Mouse (Mus musculus): ENCODE data around the gene Zfp982. TPM values are rescaled to one million over a fixed set of nuclear protein-coding genes. Genes with fewer than 3 reads are reported as not detected.
"Not testable (repeated sequence)": the region's sequence is repeated elsewhere in the genome, so short reads cannot be mapped to it uniquely, and the experiment has no call there.

The Zfp982 gene
- polyA plus RNA-seq, 1 experiment from 2014 or later: 1.7 TPM

DNA sequence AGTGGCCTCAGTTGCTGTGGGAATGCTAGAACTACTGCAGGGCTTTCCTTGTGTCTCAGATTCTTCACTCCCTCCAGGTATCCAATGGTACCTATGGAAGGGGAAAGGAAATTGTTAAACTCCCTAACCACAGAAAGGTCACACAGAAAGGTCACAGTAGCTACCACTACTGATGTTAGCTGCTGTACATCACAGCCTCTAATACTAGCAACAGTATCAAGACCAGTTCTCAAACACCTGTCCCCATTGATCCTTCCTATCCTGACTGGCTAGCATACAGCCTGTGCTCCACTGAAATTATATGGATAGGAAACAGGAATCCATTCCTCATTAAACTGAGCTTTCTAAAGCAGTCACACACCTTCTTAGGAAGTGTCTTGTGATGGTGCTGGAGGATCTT lies 27.9 kb downstream of the Zfp982 start:
- Histone ChIP-seq H3K4me3 (replicated peaks) (no peak overlapping the region), H3K27ac (replicated peaks) (no peak overlapping the region), H3K9ac (no peak overlapping the region), H3K36me3 (replicated peaks) (no peaks in the 10 kb centered on the region), H3K4me2 (no peak overlapping the region), H3K4me1 (replicated peaks) (no peaks in the 10 kb centered on the region), H3K9me3 (replicated peaks) (peaks cover 33% of the 10 kb centered on the region), H3K27me3 (no peaks in the 10 kb centered on the region)
- no peak for ATAC-seq (ENCODE audit: insufficient read depth)

DNA sequence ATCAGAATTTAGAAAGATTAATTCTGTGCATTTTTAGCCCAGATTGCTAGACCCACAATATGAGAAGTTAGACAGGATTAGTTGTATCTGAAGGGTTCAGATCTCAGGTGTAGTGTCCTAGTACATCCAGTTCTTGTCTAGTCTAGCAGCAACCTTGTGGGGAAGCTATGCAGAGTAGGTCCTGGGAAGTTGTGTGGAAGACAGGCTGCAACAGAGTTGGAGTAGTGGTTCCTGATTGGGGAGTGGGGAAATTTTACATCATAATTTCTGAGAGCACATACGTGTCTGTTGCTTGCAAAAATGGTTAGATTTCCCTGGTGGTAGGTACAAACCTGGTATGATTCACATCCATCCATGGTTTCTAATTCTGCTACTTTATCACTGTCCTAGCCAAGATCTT lies 32.9 kb downstream of the Zfp982 start:
- no peaks in the 10 kb centered on the region for H3K4me1 ChIP-seq (replicated peaks)
- WGBS (ENCODE audit: insufficient replicate concordance): 52% methylated on average over 1 of the region's 1 CpGs
- H3K9ac ChIP-seq: no peak overlapping the region
- no peak overlapping the region for H3K4me2 ChIP-seq
- H3K27ac ChIP-seq (replicated peaks): no peak overlapping the region
- H3K36me3 ChIP-seq (replicated peaks): no peaks in the 10 kb centered on the region
- no peaks in the 10 kb centered on the region for H3K27me3 ChIP-seq
- no peak for ATAC-seq (ENCODE audit: insufficient read depth)
- no peak overlapping the region for H3K4me3 ChIP-seq (replicated peaks)
- H3K9me3 ChIP-seq (replicated peaks): peaks cover 28% of the 10 kb centered on the region

DNA sequence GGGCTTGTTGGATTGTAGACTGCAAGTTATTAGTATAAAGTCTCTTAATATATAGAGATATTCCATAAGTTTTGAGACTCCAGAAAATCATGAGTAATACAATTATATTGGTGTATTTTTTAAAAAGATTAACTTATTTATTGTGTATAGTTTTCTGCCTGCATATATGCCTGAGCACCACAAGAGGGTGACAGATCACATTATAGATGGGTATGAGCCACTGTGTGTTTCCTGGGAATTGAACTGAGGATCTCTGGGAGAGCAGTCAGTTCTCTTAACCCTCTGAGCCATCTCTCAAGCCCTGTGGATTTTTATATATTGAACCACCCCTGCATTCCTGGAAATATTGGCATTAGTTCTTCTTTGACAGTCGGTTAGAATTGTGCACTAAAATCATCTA lies 38.1 kb downstream of the Zfp982 start:
- Histone ChIP-seq H3K27me3 (no peaks in the 10 kb centered on the region), H3K4me1 (replicated peaks) (no peaks in the 10 kb centered on the region), H3K4me2 (no peak overlapping the region), H3K27ac (replicated peaks) (no peak overlapping the region), H3K36me3 (replicated peaks) (no peaks in the 10 kb centered on the region), H3K9me3 (replicated peaks) (peaks cover 9% of the 10 kb centered on the region), H3K9ac (no peak overlapping the region), H3K4me3 (replicated peaks) (no peak overlapping the region)
- 61% methylated on average over 1 of the region's 1 CpGs for WGBS (ENCODE audit: insufficient replicate concordance)
- ATAC-seq (ENCODE audit: insufficient read depth): no peak

DNA sequence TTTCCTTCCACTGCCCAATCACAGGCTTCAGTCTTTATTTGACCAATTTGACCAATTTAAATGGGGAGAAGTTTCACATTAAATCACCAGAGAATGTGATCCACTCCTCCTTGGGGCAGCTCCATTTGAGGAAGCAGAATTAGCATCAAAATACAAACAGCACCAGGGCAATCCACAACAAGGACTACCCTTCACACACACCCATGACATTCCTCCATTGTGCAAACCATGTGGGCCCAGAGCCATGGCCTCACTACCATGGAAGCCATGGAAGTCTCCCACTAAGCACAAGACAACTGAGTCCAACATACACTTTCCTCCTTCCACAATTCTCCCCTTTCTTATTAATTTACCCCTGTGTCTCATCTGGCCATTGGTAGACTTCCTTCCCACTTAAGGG lies 43.7 kb downstream of the Zfp982 start:
- peaks cover 16% of the 10 kb centered on the region for H3K9me3 ChIP-seq (replicated peaks)
- not testable (repeated sequence) for H3K36me3 ChIP-seq (replicated peaks); H3K4me1 ChIP-seq (replicated peaks); H3K27ac ChIP-seq (replicated peaks); H3K27me3 ChIP-seq; H3K4me2 ChIP-seq; H3K4me3 ChIP-seq (replicated peaks); H3K9ac ChIP-seq; ATAC-seq (ENCODE audit: insufficient read depth)

DNA sequence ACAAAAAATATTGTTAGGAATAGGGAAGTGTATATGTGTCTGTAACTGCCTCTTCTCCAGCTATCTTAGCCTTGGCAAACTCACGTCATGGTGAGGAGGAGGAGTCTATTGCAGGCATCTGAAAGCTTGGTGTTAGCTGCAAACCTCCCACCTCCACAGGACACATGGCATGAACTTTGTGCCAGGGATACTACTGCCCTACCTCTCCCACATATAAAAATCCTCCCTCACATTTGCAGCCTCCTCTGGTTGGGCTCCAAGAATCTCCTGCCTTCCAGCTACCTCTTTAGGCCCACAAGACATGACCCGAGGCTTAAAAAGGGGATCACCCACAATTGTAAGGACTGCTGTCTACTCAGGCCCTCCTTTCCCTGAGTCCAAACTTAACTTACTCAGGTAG lies 45.5 kb downstream of the Zfp982 start:
- no peak overlapping the region for H3K4me3 ChIP-seq (replicated peaks)
- no peak overlapping the region for H3K4me2 ChIP-seq
- no peaks in the 10 kb centered on the region for H3K36me3 ChIP-seq (replicated peaks)
- no peak for ATAC-seq (ENCODE audit: insufficient read depth)
- no peak overlapping the region for H3K9ac ChIP-seq
- H3K4me1 ChIP-seq (replicated peaks): no peaks in the 10 kb centered on the region
- 50% methylated on average over 2 of the region's 2 CpGs for WGBS (ENCODE audit: insufficient replicate concordance)
- H3K27me3 ChIP-seq: no peaks in the 10 kb centered on the region
- H3K27ac ChIP-seq (replicated peaks): no peak overlapping the region
- H3K9me3 ChIP-seq (replicated peaks): peaks cover 18% of the 10 kb centered on the region

DNA sequence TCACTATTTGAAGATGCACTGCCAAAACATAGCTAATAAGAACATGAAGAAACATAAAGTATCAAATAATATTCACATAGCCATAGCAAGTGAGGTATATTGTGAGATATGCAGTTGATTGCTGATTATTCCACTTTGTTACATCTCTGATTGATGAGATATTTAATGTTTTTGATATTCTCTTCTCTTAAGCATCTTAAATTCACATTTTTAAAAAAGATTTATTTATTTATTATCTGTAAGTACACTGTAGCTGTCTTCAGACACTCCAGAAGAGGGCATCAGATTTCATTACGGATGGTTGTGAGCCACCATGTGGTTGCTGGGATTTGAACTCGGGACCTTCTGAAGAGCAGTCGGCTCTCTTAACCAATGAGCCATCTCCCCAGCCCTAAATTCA lies 47.7 kb downstream of the Zfp982 start, which contains the start of gene Gm16503:
Gene Gm16503, plus strand, starts transcription at position 301 of the 400 bp plus-strand sequence.
- not testable (repeated sequence) for H3K27me3 ChIP-seq

DNA sequence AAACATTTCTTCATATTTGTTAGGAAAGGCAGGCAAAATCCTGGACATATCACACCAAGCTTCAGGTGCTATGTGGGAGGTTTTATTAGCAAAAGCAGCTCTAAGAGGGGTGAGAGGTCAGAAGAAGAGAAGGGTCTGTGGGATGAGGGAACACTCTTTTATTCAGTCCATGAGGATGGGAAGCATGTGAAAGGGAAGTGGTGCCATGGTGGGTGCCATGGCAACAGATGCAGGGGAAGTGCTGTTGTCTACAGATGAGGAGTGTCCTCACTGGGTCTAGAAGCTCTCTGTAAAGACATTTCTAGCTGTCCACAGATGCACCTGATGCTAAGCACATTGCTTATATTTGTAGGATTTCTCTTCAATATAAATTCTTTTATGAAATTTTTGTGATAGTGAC lies 48.9 kb downstream of the Zfp982 start:
- no peak for ATAC-seq (ENCODE audit: insufficient read depth)
- no peaks in the 10 kb centered on the region for H3K27me3 ChIP-seq
- H3K4me2 ChIP-seq: no peak overlapping the region
- H3K9ac ChIP-seq: no peak overlapping the region
- H3K27ac ChIP-seq (replicated peaks): no peak overlapping the region
- no peaks in the 10 kb centered on the region for H3K36me3 ChIP-seq (replicated peaks)
- no peaks in the 10 kb centered on the region for H3K4me1 ChIP-seq (replicated peaks)
- peaks cover 18% of the 10 kb centered on the region for H3K9me3 ChIP-seq (replicated peaks)
- no peak overlapping the region for H3K4me3 ChIP-seq (replicated peaks)

More for the DNA sequence above, 47.7 kb downstream of the Zfp982 start, which contains the start of gene Gm16503:
- H3K36me3 ChIP-seq (replicated peaks); ATAC-seq (ENCODE audit: insufficient read depth); H3K4me1 ChIP-seq (replicated peaks); H3K27ac ChIP-seq (replicated peaks); H3K4me3 ChIP-seq (replicated peaks); H3K9ac ChIP-seq; H3K4me2 ChIP-seq: not testable (repeated sequence)
- peaks cover 21% of the 10 kb centered on the region for H3K9me3 ChIP-seq (replicated peaks)
- 54% methylated on average over 3 of the region's 3 CpGs for WGBS (ENCODE audit: insufficient replicate concordance)

DNA sequence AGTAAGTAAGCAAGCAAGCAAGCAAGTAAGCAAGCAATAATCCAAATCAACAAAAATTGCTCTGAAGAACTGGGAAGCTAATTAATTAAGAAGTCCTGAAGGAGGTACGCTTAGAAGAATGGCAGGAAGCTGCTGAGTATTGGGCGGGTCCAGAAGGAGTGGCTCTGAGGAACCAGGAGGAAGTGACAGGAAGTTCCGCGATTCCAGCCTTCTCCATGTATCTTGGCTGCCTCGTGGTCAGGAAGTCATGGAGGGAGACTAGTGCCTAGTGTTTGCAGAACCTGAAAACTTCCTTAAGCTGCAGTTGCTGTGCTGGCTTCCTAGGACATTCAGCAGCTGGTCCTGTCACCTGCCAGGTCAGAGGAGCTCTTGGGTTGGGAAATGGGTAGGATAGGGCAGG lies 60.9 kb downstream of the Zfp982 start, which contains the start of gene Zfp985:
Gene Zfp985, plus strand, starts transcription at position 207 of the 400 bp plus-strand sequence.
- not testable (repeated sequence) for H3K9me3 ChIP-seq (replicated peaks); H3K4me1 ChIP-seq (replicated peaks); H3K4me3 ChIP-seq (replicated peaks); H3K36me3 ChIP-seq (replicated peaks); ATAC-seq (ENCODE audit: insufficient read depth); H3K27ac ChIP-seq (replicated peaks); H3K4me2 ChIP-seq; H3K27me3 ChIP-seq; H3K9ac ChIP-seq
- WGBS (ENCODE audit: insufficient replicate concordance): 45% methylated on average over 5 of the region's 5 CpGs

DNA sequence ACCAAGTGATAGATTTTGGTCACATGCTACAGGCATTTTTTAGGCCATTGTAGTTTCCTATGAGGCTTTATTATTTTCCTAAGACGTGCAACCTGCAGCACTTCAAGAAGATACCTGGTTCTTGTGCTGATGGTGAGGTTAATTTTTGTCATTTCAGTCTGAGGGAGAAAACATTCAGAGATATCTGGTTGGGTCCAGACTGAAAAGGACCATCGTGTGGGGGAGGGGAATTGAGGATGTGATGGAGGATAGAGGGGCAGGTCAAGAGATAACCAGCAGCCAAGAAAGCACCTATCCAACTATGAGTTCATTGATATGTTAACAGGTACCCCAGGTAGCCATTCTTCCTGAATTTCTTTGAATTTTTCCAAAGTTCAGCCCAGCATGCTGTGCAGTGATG lies 62.1 kb downstream of the Zfp982 start:
- not testable (repeated sequence) for H3K36me3 ChIP-seq (replicated peaks); H3K4me3 ChIP-seq (replicated peaks); H3K27ac ChIP-seq (replicated peaks); H3K4me2 ChIP-seq; H3K9ac ChIP-seq; ATAC-seq (ENCODE audit: insufficient read depth); H3K9me3 ChIP-seq (replicated peaks); H3K27me3 ChIP-seq; H3K4me1 ChIP-seq (replicated peaks)
- whole genome bisulfite sequencing (ENCODE audit: insufficient replicate concordance): 43% methylated on average over 2 of the region's 2 CpGs

DNA sequence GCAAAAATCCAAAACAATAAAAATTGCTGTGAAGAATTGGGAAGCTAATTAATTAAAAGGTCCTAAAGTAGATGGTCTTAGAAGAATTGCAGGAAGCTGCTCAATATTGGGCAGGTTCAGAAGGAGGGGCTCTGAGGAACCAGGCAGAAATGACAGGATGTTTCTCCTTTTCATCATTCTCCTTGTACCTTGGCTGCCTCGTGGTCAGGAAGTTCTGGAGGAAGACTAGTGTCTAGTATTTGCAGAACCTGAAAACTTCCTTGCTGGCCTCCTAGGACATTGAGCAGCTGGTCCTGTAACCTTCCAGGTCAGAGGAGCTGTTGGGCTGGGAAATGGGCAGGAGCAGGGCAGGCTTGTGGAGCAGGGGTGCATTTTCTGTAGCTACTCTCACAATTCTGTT lies 64.7 kb downstream of the Zfp982 start:
- WGBS (ENCODE audit: insufficient replicate concordance): 16% methylated on average over 1 of the region's 1 CpGs
- not testable (repeated sequence) for ATAC-seq (ENCODE audit: insufficient read depth); H3K36me3 ChIP-seq (replicated peaks)

DNA sequence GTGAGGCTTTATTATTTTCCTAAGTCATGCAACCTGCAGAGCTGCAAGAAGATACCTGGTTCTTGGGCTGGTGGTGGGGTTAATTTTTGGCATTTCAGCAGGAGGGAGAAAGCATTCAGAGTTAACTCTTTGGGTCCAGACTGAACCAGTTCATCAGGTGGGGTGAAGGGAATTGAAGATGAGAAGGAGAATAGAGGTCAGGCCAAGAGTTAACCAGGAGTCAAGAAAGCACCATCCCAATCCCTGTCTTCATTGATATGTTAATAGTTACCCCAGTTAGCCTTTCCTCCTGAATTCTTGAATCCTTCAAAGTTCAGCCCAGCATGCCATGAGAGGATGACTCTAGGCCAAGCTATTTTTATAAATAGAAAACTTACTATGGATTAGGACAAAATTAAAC lies 65.8 kb downstream of the Zfp982 start:
- H3K36me3 ChIP-seq (replicated peaks); H3K9me3 ChIP-seq (replicated peaks); H3K9ac ChIP-seq; ATAC-seq (ENCODE audit: insufficient read depth); H3K4me1 ChIP-seq (replicated peaks); H3K27ac ChIP-seq (replicated peaks); H3K4me3 ChIP-seq (replicated peaks); H3K4me2 ChIP-seq; H3K27me3 ChIP-seq: not testable (repeated sequence)

More for the DNA sequence above, 64.7 kb downstream of the Zfp982 start:
- not testable (repeated sequence) for H3K27me3 ChIP-seq; H3K4me2 ChIP-seq; H3K4me3 ChIP-seq (replicated peaks); H3K4me1 ChIP-seq (replicated peaks); H3K9ac ChIP-seq; H3K9me3 ChIP-seq (replicated peaks); H3K27ac ChIP-seq (replicated peaks)

DNA sequence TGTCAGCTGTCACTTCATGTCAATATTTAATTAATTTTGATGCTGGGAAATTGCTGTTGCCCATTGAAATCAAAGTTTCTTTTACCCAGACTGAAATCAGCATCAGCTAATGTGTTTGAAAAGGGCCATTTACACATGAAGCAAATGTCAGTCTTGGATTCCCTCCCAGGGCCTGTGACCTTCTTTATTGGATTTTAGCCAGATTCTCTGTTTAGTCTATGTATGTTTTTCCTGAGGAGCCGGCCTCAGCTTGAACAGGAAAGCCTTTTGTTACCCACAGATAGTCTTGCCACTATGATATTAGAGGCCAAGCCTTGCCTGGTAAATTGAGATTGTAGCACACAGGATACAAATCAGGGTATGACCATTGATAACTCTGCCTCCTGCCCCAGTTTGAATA lies 66.9 kb downstream of the Zfp982 start:
- not testable (repeated sequence) for H3K4me2 ChIP-seq; H3K9me3 ChIP-seq (replicated peaks); ATAC-seq (ENCODE audit: insufficient read depth); H3K4me3 ChIP-seq (replicated peaks); H3K4me1 ChIP-seq (replicated peaks); H3K27me3 ChIP-seq; H3K36me3 ChIP-seq (replicated peaks); H3K27ac ChIP-seq (replicated peaks); H3K9ac ChIP-seq
- WGBS (ENCODE audit: insufficient replicate concordance): 35% methylated on average over 1 of the region's 1 CpGs

All from liver, embryonic 15.5 days (tissue).